Mouse (Mus musculus) natural killer cell, adult 2 months (primary cell): Measurements from ENCODE around the gene Wwox.

Source experiments
- DNase-seq, 2 experiments: peaks; one replicate each; pipeline ENCODE4 v3.0.0; 2022; ENCODE audit warnings: low spot score in 2 of 2

Wwox gene

DNA sequence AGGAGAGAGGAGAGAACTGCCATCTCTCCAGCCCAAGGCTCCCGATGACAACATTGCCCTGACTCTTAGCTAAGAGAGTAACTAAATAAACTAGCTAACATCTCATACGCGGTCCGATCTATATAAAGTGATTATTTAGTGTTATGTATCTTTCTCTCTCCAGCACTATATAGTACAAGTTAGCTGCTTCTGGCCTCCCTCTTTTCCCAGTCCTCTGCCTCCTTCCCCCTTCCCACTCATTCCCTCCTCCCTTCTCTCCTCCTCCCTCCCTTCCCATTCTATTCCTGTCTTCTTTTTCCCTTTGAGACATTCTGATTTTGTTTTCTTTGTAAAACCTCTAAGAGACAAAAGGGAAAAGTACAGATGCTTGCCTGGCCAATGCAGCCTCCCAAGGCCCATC, 414.3 kb downstream of the Wwox start:
- no peak for DNase-seq

DNA sequence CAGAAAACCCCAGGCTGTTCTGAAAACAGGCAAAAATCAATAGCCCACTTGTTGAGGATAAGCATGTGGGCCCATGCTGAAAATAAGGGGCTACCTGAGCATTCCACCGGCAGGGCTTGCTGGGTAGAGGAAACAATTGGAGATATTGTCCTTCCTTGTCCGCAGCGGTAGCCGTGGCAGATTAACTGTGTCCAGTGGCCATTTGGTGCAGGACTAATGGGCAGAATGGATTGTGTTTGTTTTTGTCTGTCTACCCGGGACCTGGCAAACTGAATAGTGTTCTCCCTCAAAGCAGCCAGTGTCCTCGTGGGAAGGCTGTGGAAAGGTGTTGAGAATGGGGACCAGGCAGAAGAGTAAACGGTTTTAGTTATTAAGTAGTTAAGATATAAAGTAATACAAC, 416.4 kb downstream of the Wwox start:
- no peak for DNase-seq

GRCm38 (mm10) chr8:114865911-114866310, 426.5 kb downstream of the Wwox start:
- DNase-seq = no peak

- DNase-seq = no peak
Observed at GRCm38 (mm10) chr8:114869321-114869720, 429.9 kb downstream of the Wwox start.

GRCm38 (mm10) chr8:114870410-114870809, 431.0 kb downstream of the Wwox start:
- DNase-seq = no peak

GRCm38 (mm10) chr8:114872491-114872890, 433.0 kb downstream of the Wwox start:
- no peak for DNase-seq

GRCm38 (mm10) chr8:114875161-114875560, 435.7 kb downstream of the Wwox start:
- DNase-seq = no peak

- no peak for DNase-seq
Observed at GRCm38 (mm10) chr8:114876161-114876611, 436.7 kb downstream of the Wwox start.

- no peak for DNase-seq
Observed at GRCm38 (mm10) chr8:114876696-114877206, 437.3 kb downstream of the Wwox start.

DNA sequence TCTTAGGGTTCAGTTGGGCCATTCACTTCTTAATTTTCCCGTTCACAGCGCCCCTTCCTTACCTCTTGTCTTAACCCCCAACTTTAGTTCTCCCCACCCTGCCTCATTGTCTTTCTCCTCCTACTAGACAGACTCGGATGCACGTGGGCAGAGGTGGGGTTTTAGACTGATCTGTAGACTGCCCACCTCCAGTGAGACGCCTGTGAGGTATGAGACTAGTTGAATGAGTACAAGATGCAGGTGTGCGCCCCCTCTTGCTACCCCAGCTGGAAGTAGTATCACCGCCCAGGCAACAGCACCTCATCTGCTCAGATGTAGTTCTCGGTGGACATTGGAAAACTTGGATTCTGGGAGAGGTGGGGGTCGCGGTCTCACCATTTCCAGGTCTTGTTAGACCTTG, 437.8 kb downstream of the Wwox start:
- DNase-seq = no peak

DNA sequence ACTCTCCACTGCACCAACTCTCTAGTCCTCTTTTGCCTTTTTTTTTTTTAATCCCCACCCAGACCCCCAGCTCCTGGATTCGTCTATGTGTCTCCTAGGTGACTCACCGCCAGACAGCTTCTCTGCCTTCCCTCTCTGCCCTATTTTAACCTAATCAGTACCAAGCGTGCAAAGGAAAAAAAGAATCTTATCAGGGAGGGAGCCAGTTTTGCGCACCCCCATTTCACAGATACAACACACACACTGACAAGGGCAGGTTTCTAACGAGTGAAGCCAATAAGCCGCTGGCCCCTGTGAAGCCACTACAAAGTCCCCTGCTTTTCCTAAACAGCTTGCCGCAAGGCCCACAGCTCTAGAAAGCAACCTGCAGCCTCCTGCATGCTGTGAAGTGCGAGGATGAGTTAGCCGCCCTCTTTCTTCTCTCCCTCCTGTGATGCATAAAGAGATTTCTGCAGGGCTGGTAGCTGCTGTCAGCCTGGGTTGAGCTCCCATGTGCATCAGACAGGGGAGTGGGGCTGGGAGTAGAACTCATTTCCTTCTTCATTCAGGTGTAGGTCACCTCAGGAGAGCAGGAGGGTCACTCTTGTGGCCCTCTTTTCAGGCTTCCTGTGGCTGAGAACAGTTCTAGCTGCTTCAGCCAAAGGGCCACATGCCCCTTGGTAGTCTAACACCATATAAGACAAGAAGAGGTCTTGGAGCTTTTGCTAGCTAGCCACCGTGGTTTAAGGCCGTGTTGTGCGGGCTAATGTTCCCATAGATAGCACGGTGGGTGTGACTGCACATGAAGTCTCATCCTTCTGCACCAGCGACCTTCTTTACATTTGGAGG, 439.2 kb downstream of the Wwox start:
- DNase-seq = no peak

DNA sequence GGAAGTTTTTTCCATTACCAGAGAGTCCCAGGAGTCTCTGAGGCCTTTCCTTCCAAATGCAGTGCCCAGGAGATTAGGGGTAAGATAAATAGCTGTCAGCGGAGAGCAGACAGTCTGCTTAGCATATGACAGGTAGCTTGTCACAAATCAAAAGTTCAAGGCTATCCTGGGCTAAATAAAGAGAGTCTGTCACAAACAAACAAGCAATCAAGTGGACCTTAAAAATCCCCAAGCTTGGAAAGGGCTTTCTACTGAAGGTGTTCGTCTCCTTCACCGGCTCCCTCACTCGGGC, 439.8 kb downstream of the Wwox start:
- DNase-seq = no peak

DNA sequence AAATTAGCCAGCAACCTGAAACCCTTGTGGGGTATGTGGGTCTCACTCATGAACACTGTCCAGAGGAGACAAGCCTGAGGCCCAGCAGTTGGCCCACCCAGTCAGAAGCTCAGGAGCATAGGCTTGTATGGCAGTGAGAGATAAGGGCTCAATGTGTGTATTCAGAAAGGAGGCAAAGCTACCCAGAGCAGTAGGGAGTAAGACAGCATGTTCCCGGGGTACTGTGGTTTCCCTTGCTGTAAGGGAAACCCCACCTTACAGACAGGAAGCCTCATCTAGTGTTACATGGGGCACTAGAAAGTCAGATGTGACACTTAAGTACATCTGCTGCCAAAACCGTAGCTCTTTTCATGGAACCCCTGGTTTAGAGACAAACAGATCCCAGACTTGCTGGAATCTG, 440.2 kb downstream of the Wwox start:
- peak; percentile 36 to 48 for DNase-seq

DNA sequence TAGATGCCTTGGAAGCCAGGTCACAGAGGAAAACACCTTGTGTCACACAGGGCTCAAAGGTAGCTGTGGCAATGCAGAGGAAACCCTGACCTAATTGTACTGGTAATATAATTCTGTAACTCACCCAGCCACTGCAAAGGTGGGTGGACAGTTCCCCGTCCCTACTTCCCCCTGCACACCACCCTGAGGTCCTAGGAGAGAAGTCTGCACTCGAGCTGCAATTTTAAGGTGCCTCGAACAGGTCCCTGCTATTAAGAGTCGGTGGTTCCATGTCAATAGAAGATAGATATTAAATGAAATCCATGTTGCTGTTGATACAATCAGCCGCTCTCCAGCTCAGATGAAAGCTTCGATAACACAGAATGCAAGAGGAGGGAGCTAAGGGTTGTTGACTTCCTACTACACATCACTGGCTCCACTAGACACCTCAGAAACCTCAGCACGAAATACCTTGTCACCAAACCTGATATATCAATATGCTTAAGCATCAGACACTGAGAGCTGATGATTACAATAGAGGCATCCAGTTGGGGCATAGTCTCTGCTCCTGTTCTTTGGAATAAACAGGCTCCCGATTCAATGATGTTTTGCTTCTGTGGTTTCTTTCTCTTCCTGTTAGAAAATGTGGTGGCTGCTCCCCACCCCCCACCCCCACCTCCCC, 441.1 kb downstream of the Wwox start:
- peak; percentile 16 to 50 for DNase-seq

- peak; percentile 26 to 74 for DNase-seq
Observed at GRCm38 (mm10) chr8:114881891-114882401, 442.5 kb downstream of the Wwox start.

DNA sequence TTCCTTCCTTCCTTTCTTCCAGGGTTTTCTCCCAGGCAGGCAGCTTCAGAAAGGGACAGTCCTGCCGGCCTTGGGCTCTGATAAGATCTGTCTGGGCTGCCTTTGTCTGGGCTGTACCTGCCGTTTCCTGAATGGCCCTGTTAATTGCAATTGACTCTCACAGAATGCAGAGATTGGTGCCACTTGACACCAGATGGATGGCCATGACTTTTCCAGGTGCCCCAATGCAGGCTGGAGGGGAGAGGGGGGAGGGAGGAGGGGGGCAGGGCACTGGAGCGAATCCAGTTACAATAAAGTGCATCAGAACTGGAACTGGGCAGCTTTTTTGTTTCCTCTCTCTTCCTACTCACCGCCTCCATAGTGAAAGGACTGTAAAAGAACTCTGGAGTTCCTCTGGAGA, 443.0 kb downstream of the Wwox start:
- DNase-seq = no peak

DNA sequence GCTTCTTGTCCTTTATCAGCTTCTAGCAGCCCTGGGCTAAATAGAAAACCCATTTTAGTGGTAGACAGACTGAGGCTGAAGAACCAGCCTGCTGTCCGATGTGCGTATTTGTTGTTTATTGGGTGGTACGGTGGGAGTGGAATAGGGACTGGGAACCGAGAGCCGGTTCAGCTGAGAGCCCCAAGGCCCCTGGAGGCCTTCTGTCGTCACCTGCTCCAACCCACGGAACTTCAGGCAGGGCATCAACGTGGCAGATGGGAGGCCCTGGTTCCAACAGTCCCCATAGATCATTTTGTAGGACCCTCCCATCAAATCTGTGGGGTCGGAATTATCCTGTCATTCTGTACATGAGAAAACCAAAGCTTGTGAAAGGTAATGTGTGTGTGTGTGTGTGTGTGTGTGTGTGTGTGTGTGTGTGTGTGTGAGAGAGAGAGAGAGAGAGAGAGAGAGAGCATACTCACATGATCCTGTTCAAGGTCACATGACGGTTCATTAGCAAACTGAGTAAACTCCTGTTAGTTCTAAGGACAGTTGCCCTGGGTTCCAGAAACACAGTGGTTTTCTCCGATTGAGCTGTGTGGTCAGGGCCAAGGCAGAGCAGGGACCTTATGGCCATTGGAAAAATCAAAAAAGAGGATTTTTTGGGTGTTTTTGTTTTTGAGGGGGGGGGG, 443.6 kb downstream of the Wwox start:
- DNase-seq = no peak

- DNase-seq = peak in 1 of 2 experiments; percentile 25
Observed at GRCm38 (mm10) chr8:114883967-114884366, 444.5 kb downstream of the Wwox start.

DNA sequence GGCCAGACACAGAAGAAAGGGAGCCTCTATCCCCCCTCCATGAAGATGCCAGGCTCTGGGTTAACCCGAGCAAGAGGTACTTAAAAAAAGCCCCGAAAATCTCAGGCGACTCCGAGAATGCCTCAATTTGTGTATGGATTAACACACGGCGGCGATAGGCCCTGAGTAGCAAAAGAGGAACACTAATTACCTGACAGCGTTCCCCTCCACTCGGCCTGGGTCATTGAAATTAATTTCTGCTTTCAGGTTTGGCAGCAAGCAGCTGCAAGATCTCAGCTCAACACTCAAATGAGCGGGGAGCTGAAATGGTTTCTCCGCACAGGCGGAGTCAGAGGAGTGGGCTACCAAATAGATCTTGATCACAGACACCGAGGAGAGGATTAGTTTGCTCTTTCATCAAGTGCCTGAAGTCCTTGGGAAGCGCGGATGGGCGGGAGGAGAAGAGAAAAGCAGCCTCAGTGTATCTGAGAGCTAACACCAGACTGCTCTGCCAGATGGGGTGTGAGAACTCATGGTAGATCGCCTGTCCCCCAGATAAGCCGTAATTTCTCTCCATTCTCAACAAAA, 445.7 kb downstream of the Wwox start:
- DNase-seq = no peak

DNA sequence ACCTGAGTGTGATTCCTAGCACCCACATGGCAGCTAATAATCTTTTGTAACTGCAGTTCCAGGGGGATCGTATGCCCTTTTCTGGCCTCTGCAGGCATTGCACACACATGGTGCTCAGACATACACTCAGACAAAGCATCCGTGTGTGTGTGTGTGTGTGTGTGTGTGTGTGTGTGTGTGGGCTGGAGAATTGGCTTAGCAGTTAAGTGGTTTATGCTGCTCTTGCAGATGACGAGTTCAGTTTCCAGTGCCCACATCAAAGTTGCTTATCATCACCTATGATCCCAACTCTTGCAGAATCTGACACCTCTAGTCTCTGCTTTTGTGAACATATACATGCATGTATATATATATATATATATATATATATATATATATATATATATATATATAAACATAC, 448.9 kb downstream of the Wwox start:
- DNase-seq = peak; percentile 24 to 34

- no peak for DNase-seq
Observed at GRCm38 (mm10) chr8:114889578-114890374, 450.3 kb downstream of the Wwox start.
